Mouse (Mus musculus) limb, embryonic 12.5 days (tissue): Measurements from ENCODE around the gene Dcp1a. TPM values are rescaled to one million over a fixed set of nuclear protein-coding genes. Genes with fewer than 3 reads are reported as not detected.

Experiments used
- ATAC-seq: fragments of 200-750 bp; cut with Nextera tagmentation; 2 replicates; pipeline ENCODE4 v1.8.0; 2017; ENCODE audit warnings: low read depth, moderate TSS enrichment; ENCODE audit not compliant: insufficient number of reproducible peaks, insufficient read depth, low FRiP score, low TSS enrichment
- H3K27ac ChIP-seq: fragments of 300-500 bp; sonication (generic); 2 replicates; pipeline ENCODE4 v1.5.1; 2016; ENCODE audit warnings: mild to moderate bottlenecking, moderate library complexity
- H3K27me3 ChIP-seq: fragments of 300-500 bp; sonication (generic); 2 replicates; pipeline ENCODE4 v1.6.1; 2016; ENCODE audit warnings: mild to moderate bottlenecking, moderate library complexity
- H3K36me3 ChIP-seq: fragments of 300-500 bp; sonication (generic); 2 replicates; pipeline ENCODE4 v1.6.1; 2016; ENCODE audit warnings: mild to moderate bottlenecking, moderate library complexity
- H3K4me1 ChIP-seq: fragments of 300-500 bp; sonication (generic); replicated peaks from 2 replicates; pipeline ENCODE4 v1.6.1; 2016
- H3K4me2 ChIP-seq: fragments of 300-500 bp; sonication (generic); 2 replicates; pipeline ENCODE4 v1.6.1; 2016; ENCODE audit warnings: mild to moderate bottlenecking, moderate library complexity
- H3K4me3 ChIP-seq: fragments of 300-500 bp; sonication (generic); replicated peaks from 2 replicates; pipeline ENCODE4 v1.5.1; 2016; ENCODE audit warnings: mild to moderate bottlenecking
- H3K9ac ChIP-seq: fragments of 300-500 bp; sonication (generic); replicated peaks from 2 replicates; pipeline ENCODE4 v1.6.1; 2016; ENCODE audit warnings: mild to moderate bottlenecking, moderate library complexity
- H3K9me3 ChIP-seq: fragments of 300-500 bp; sonication (generic); 2 replicates; pipeline ENCODE4 v1.6.1; 2016; ENCODE audit warnings: mild to moderate bottlenecking, moderate library complexity
- WGBS: fragments of 180-500 bp; shearing (Covaris S2); methylation state at CpG from one replicate; pipeline ENCODE4 v1.1.7; 2016; 5-methylcytosine and 5-hydroxymethylcytosine counted together
- polyA plus RNA-seq: library from polyadenylated mRNA; unstranded; fragments of >200 nt; fragmentation: Nextera tagmentation; extraction: Ambion mirVana; gene quantifications from 2 replicates; pipeline ENCODE4 v1.2.1, GENCODE M21; 2016

Gene Dcp1a
- polyA plus RNA-seq, 1 experiment from 2014 or later: 38.1 TPM

GRCm38 (mm10) chr14:30548131-30548720 lies 68.9 kb downstream of the Dcp1a start, which contains the start of gene Tkt:
Gene Tkt (plus strand): TSS chr14:30548359.
- no peak; the same call in 1 of the 2 replicates for ATAC-seq
- Histone ChIP-seq H3K36me3 (0 out of 2 replicates have a peak, but pooled peaks cover 3% of the 10 kb centered on the region), H3K27ac (peak within 1 kb of the TSS; percentile 92), H3K9me3 (no peaks in the 10 kb centered on the region), H3K4me3 (peak within 1 kb of the TSS; percentile 78), H3K4me2 (peak within 1 kb of the TSS; percentile 92), H3K9ac (peak within 1 kb of the TSS; percentile 94), H3K27me3 (no peaks in the 10 kb centered on the region), H3K4me1 (peaks cover 33% of the 10 kb centered on the region)
- 25% methylated on average over 8 of the region's 8 CpGs for WGBS

DNA sequence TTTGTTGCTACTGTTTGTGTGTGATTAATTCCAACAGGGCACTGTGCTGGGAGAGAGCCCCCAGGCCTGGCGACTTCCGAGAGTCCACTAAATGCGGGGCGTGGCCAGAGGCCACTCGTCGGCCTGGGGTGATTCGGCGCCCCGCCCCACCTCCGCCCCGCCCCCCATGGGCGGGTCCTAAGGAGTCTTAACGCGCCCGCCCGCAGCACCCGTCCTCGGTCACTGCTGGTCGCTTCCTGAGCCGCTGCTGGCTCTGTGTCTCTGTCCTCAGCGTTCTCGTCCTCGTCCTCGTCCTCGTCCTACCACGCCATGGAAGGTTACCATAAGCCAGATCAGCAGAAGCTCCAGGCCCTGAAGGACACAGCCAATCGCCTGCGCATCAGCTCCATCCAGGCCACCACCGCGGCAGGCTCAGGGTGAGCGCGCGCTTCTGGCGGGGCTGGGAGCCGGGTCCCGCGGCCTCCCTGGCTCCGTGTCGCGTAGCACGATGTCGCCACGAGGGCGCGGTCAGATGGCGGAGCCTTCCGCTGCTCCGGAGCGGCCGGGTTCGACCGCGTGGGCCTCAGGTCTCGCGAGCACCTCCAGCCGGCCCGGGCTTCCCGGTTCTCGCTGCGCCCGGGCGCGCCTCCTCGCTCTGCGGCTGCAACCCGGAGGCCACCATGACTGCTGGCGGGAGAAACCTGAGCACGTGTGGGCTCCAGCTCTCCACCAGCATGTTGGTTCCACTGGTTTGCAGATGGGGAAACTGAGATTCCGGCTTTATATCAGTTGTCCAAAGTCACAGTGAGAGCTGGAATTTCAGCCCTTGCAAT lies 69.8 kb downstream of the Dcp1a start:
- Histone ChIP-seq H3K27ac (peak overlapping the region; percentile 92), H3K9ac (peak overlapping the region; percentile 94), H3K27me3 (no peaks in the 10 kb centered on the region), H3K36me3 (0 out of 2 replicates have a peak, but pooled peaks cover 7% of the 10 kb centered on the region), H3K4me2 (peak overlapping the region; percentile 92), H3K4me3 (peak overlapping the region; percentile 78), H3K9me3 (no peaks in the 10 kb centered on the region), H3K4me1 (peaks cover 33% of the 10 kb centered on the region)
- peak; percentile 86 for ATAC-seq
- under 1% methylated on average over 69 of the region's 69 CpGs for WGBS

GRCm38 (mm10) chr14:30549777-30550149 lies 70.4 kb downstream of the Dcp1a start:
- under 1% methylated on average over 10 of the region's 10 CpGs for WGBS
- peaks cover 7% of the 10 kb centered on the region; the same call in 1 of the 2 replicates for H3K36me3 ChIP-seq
- H3K27me3 ChIP-seq: no peaks in the 10 kb centered on the region
- H3K9me3 ChIP-seq: no peaks in the 10 kb centered on the region
- peak overlapping the region; percentile 78 for H3K4me3 ChIP-seq
- peak overlapping the region; percentile 94 for H3K9ac ChIP-seq
- ATAC-seq: peak; percentile 22; the same call in 1 of the 2 replicates
- peak overlapping the region; percentile 92 for H3K4me2 ChIP-seq
- peaks cover 33% of the 10 kb centered on the region for H3K4me1 ChIP-seq
- peak overlapping the region; percentile 92 for H3K27ac ChIP-seq

- H3K4me1 ChIP-seq: peaks cover 33% of the 10 kb centered on the region
- peak overlapping the region; percentile 92 for H3K4me2 ChIP-seq
- peaks cover 8% of the 10 kb centered on the region; the same call in 1 of the 2 replicates for H3K36me3 ChIP-seq
- peak overlapping the region; percentile 94 for H3K9ac ChIP-seq
- H3K27me3 ChIP-seq: no peaks in the 10 kb centered on the region
- H3K4me3 ChIP-seq: peak overlapping the region; percentile 78
- no peaks in the 10 kb centered on the region for H3K9me3 ChIP-seq
- no peak for ATAC-seq
- WGBS: 32% methylated on average over 8 of the region's 8 CpGs
- peak overlapping the region; percentile 92; the same call in 1 of the 2 replicates for H3K27ac ChIP-seq
Measured at GRCm38 (mm10) chr14:30550232-30551070, 71.1 kb downstream of the Dcp1a start.

DNA sequence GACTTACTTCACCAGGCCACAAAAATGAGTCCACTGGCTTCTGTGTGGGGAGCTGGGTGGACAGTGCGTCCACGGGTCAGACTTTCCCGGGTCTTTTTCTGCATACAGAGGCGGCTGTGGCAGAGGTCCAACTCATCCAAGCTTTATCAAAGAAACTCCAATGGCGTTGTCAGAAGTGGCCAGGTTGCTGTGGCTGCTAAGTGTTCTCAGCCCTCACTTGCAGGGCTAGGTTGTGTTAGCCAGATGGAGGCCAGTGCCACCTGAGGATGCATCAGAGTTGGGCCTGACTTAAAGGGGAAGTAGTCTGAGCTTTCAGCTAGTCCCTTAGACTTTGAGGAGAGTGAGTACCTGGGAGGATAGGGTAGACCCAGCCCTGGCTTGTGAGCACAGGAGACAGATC lies 72.2 kb downstream of the Dcp1a start:
- no peak for ATAC-seq
- H3K4me3 ChIP-seq: peak overlapping the region; percentile 78; the same call in 1 of the 2 replicates
- H3K9ac ChIP-seq: peak overlapping the region; percentile 9; the same call in 1 of the 2 replicates
- peaks cover 33% of the 10 kb centered on the region for H3K4me1 ChIP-seq
- no peak overlapping the region for H3K27ac ChIP-seq
- 78% methylated on average over 5 of the region's 5 CpGs for WGBS
- no peaks in the 10 kb centered on the region for H3K9me3 ChIP-seq
- H3K4me2 ChIP-seq: peak overlapping the region; percentile 92
- H3K36me3 ChIP-seq: peaks cover 18% of the 10 kb centered on the region; the same call in 1 of the 2 replicates
- H3K27me3 ChIP-seq: no peaks in the 10 kb centered on the region

DNA sequence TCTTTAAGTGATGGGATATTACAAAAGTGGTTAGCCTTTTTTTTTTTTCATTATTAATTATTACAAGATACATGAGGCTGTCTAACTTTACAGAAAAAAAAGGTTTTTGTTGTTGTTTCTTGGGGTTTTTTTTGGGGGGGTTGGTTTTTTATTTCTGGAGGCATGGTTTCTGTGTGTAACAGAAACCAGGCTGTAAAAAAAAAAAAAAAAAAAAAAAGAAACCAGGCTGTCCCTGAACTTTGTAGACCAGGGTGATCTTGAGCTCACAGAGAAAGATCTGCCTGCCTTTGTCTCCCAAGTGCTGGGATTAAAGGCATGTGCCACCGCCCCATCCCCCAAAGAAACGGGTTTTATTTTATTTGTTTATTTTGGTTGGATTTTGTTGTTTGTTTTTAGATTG lies 72.6 kb downstream of the Dcp1a start:
- no peak overlapping the region for H3K9ac ChIP-seq
- peaks cover 33% of the 10 kb centered on the region for H3K4me1 ChIP-seq
- no peaks in the 10 kb centered on the region for H3K27me3 ChIP-seq
- no peak overlapping the region for H3K4me3 ChIP-seq
- no peak overlapping the region for H3K27ac ChIP-seq
- 85% methylated on average over 2 of the region's 2 CpGs for WGBS
- no peaks in the 10 kb centered on the region for H3K9me3 ChIP-seq
- peaks cover 23% of the 10 kb centered on the region; the same call in 1 of the 2 replicates for H3K36me3 ChIP-seq
- no peak for ATAC-seq
- H3K4me2 ChIP-seq: no peak overlapping the region

GRCm38 (mm10) chr14:30553185-30553584 lies 73.8 kb downstream of the Dcp1a start:
- peaks cover 34% of the 10 kb centered on the region for H3K36me3 ChIP-seq
- WGBS: 86% methylated on average over 4 of the region's 4 CpGs
- no peak overlapping the region for H3K4me3 ChIP-seq
- no peaks in the 10 kb centered on the region for H3K9me3 ChIP-seq
- H3K27ac ChIP-seq: no peak overlapping the region
- no peak overlapping the region for H3K4me2 ChIP-seq
- no peak for ATAC-seq
- H3K4me1 ChIP-seq: peaks cover 28% of the 10 kb centered on the region
- no peaks in the 10 kb centered on the region for H3K27me3 ChIP-seq
- no peak overlapping the region for H3K9ac ChIP-seq

DNA sequence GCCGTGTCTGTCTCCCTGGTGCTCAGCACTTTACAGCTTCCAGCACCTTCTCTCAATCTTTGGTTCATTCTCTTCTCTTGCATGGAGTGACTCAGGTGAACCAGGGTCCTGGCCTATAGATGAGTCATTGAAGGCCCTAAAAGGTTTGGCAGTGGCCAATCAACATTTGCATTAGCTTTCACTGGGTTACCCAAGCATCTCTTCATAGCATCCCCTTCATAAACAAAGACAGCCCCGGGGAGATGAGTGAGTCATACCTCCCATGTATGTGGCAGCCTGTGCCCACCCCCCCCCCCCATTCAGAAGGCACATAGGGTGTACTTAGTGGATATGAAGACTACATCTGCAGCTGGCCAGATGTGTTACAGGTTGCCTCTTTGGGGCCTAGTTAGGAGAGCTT lies 77.3 kb downstream of the Dcp1a start:
- Histone ChIP-seq H3K4me2 (no peak overlapping the region), H3K27ac (no peak overlapping the region), H3K9ac (no peak overlapping the region), H3K9me3 (no peaks in the 10 kb centered on the region), H3K4me1 (0 out of 2 replicates have a peak, but pooled peaks cover 1% of the 10 kb centered on the region), H3K4me3 (no peak overlapping the region), H3K27me3 (no peaks in the 10 kb centered on the region), H3K36me3 (peaks cover 69% of the 10 kb centered on the region)
- WGBS: 86% methylated on average over 2 of the region's 2 CpGs
- no peak for ATAC-seq

DNA sequence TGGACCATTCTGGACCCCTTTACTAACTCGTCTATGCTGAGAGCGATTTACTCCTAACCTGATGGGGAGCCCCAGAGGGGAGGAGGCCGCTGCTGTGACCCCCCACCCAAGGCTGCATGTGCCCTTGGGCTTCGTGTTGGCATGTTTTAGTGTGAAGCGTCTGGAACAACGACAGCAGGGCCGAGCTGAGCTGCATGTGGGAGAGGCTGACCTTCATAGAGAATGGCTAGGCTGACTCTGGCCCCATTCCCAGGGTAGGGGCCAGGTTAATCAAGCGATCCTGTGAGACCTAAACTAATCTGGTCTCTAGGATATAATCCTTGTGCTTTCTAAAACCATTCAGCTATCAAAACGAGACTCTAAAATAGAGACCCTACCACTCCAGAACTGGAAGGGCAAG lies 78.4 kb downstream of the Dcp1a start:
- Histone ChIP-seq H3K4me1 (no peaks in the 10 kb centered on the region), H3K36me3 (peaks cover 72% of the 10 kb centered on the region), H3K9ac (no peak overlapping the region), H3K9me3 (no peaks in the 10 kb centered on the region), H3K27ac (no peak overlapping the region), H3K4me2 (no peak overlapping the region), H3K27me3 (no peaks in the 10 kb centered on the region), H3K4me3 (no peak overlapping the region)
- 86% methylated on average over 9 of the region's 9 CpGs for WGBS
- ATAC-seq: no peak

GRCm38 (mm10) chr14:30559321-30559850 lies 80.1 kb downstream of the Dcp1a start:
- Histone ChIP-seq H3K4me2 (no peak overlapping the region), H3K9ac (no peak overlapping the region), H3K4me1 (no peaks in the 10 kb centered on the region), H3K27ac (no peak overlapping the region), H3K4me3 (no peak overlapping the region), H3K27me3 (no peaks in the 10 kb centered on the region), H3K9me3 (no peaks in the 10 kb centered on the region), H3K36me3 (peaks cover 81% of the 10 kb centered on the region)
- peak; percentile 26; the same call in 1 of the 2 replicates for ATAC-seq
- WGBS: 85% methylated on average over 17 of the region's 17 CpGs
